Mouse (Mus musculus): Measurements from ENCODE around the gene Acox1. TPM values are rescaled to one million over a fixed set of nuclear protein-coding genes. Genes with fewer than 3 reads are reported as not detected.

Gene Acox1
- polyA plus RNA-seq, 1 experiment from 2014 or later, result 35.9 TPM

- H3K4me2 ChIP-seq, result peak overlapping the region; percentile 74
- H3K9me3 ChIP-seq (replicated peaks), result no peaks in the 10 kb centered on the region
- H3K4me1 ChIP-seq, result peaks cover 40% of the 10 kb centered on the region
- 9% methylated on average over 23 of the region's 23 CpGs for WGBS
- peak overlapping the region; percentile 41 for H3K4me3 ChIP-seq (replicated peaks)
- H3K36me3 ChIP-seq, result peaks cover 15% of the 10 kb centered on the region
- peak overlapping the region; percentile 25 for H3K9ac ChIP-seq
- H3K27me3 ChIP-seq, result peaks cover 47% of the 10 kb centered on the region
- no peak for ATAC-seq (replicated peaks; ENCODE audit: low FRiP score)
- no peak overlapping the region for H3K27ac ChIP-seq
Measured at GRCm38 (mm10) chr11:116222740-116223059, 23.9 kb upstream of the Acox1 start.

GRCm38 (mm10) chr11:116221931-116222739 lies 23.3 kb upstream of the Acox1 start:
- WGBS, result 9% methylated on average over 53 of the region's 53 CpGs
- no peak overlapping the region for H3K27ac ChIP-seq
- peak overlapping the region; percentile 41 for H3K4me3 ChIP-seq (replicated peaks)
- peak overlapping the region; percentile 74 for H3K4me2 ChIP-seq
- H3K9ac ChIP-seq, result peak overlapping the region; percentile 25
- H3K9me3 ChIP-seq (replicated peaks), result no peaks in the 10 kb centered on the region
- ATAC-seq (replicated peaks; ENCODE audit: low FRiP score), result no peak
- peaks cover 40% of the 10 kb centered on the region for H3K4me1 ChIP-seq
- H3K27me3 ChIP-seq, result peaks cover 47% of the 10 kb centered on the region
- peaks cover 15% of the 10 kb centered on the region for H3K36me3 ChIP-seq

GRCm38 (mm10) chr11:116219885-116220284 lies 21.0 kb upstream of the Acox1 start:
- Histone ChIP-seq H3K27ac (peak overlapping the region; percentile 80; the same call in 1 of the 2 replicates), H3K4me3 (replicated peaks) (no peak overlapping the region), H3K4me2 (no peak overlapping the region), H3K4me1 (peaks cover 40% of the 10 kb centered on the region), H3K27me3 (peaks cover 44% of the 10 kb centered on the region), H3K36me3 (peaks cover 9% of the 10 kb centered on the region), H3K9me3 (replicated peaks) (no peaks in the 10 kb centered on the region), H3K9ac (no peak overlapping the region)
- WGBS, result 14% methylated on average over 4 of the region's 4 CpGs
- no peak for ATAC-seq (replicated peaks; ENCODE audit: low FRiP score)

GRCm38 (mm10) chr11:116218737-116219400 lies 20.0 kb upstream of the Acox1 start:
- peaks cover 36% of the 10 kb centered on the region for H3K27me3 ChIP-seq
- no peaks in the 10 kb centered on the region for H3K9me3 ChIP-seq (replicated peaks)
- H3K4me1 ChIP-seq, result peaks cover 40% of the 10 kb centered on the region
- ATAC-seq (replicated peaks; ENCODE audit: low FRiP score), result peak; percentile 60; the same call in 1 of the 2 replicates
- H3K4me3 ChIP-seq (replicated peaks), result no peak overlapping the region
- peaks cover 5% of the 10 kb centered on the region; the same call in 1 of the 2 replicates for H3K36me3 ChIP-seq
- H3K9ac ChIP-seq, result no peak overlapping the region
- peak overlapping the region; percentile 80 for H3K27ac ChIP-seq
- H3K4me2 ChIP-seq, result no peak overlapping the region
- 46% methylated on average over 7 of the region's 7 CpGs for WGBS

GRCm38 (mm10) chr11:116218263-116218662 lies 19.4 kb upstream of the Acox1 start:
- Histone ChIP-seq H3K9ac (no peak overlapping the region), H3K4me2 (no peak overlapping the region), H3K27me3 (peaks cover 30% of the 10 kb centered on the region), H3K4me1 (peaks cover 40% of the 10 kb centered on the region), H3K9me3 (replicated peaks) (no peaks in the 10 kb centered on the region), H3K4me3 (replicated peaks) (no peak overlapping the region), H3K27ac (peak overlapping the region; percentile 80), H3K36me3 (peaks cover 5% of the 10 kb centered on the region; the same call in 1 of the 2 replicates)
- WGBS, result 59% methylated on average over 2 of the region's 2 CpGs
- no peak for ATAC-seq (replicated peaks; ENCODE audit: low FRiP score)

- Histone ChIP-seq H3K36me3 (peaks cover 10% of the 10 kb centered on the region; the same call in 1 of the 2 replicates), H3K4me1 (peaks cover 26% of the 10 kb centered on the region), H3K4me3 (replicated peaks) (no peak overlapping the region), H3K9ac (no peak overlapping the region), H3K9me3 (replicated peaks) (no peaks in the 10 kb centered on the region), H3K4me2 (no peak overlapping the region), H3K27ac (no peak overlapping the region), H3K27me3 (peaks cover 13% of the 10 kb centered on the region)
- ATAC-seq (replicated peaks; ENCODE audit: low FRiP score), result no peak
- WGBS, result 77% methylated on average over 11 of the region's 11 CpGs
Measured at GRCm38 (mm10) chr11:116216549-116216948, 17.7 kb upstream of the Acox1 start.

GRCm38 (mm10) chr11:116215991-116216390 lies 17.1 kb upstream of the Acox1 start:
- Histone ChIP-seq H3K4me2 (no peak overlapping the region), H3K36me3 (peaks cover 9% of the 10 kb centered on the region; the same call in 1 of the 2 replicates), H3K4me3 (replicated peaks) (no peak overlapping the region), H3K9me3 (replicated peaks) (no peaks in the 10 kb centered on the region), H3K9ac (no peak overlapping the region), H3K4me1 (peaks cover 26% of the 10 kb centered on the region), H3K27me3 (peaks cover 7% of the 10 kb centered on the region), H3K27ac (no peak overlapping the region)
- ATAC-seq (replicated peaks; ENCODE audit: low FRiP score), result no peak
- WGBS, result 79% methylated on average over 6 of the region's 6 CpGs

- no peaks in the 10 kb centered on the region for H3K27me3 ChIP-seq
Measured at GRCm38 (mm10) chr11:116215181-116215580, 16.3 kb upstream of the Acox1 start.

GRCm38 (mm10) chr11:116213877-116214510 lies 15.1 kb upstream of the Acox1 start:
- Histone ChIP-seq H3K9ac (no peak overlapping the region), H3K27me3 (no peaks in the 10 kb centered on the region), H3K4me3 (replicated peaks) (no peak overlapping the region), H3K9me3 (replicated peaks) (no peaks in the 10 kb centered on the region), H3K4me1 (peaks cover 12% of the 10 kb centered on the region), H3K4me2 (no peak overlapping the region), H3K27ac (no peak overlapping the region), H3K36me3 (peaks cover 4% of the 10 kb centered on the region; the same call in 1 of the 2 replicates)
- WGBS, result 73% methylated on average over 13 of the region's 13 CpGs
- no peak for ATAC-seq (replicated peaks; ENCODE audit: low FRiP score)

More at GRCm38 (mm10) chr11:116215181-116215580, 16.3 kb upstream of the Acox1 start:
- no peaks in the 10 kb centered on the region for H3K9me3 ChIP-seq (replicated peaks)
- peaks cover 4% of the 10 kb centered on the region; the same call in 1 of the 2 replicates for H3K36me3 ChIP-seq
- no peak overlapping the region for H3K4me3 ChIP-seq (replicated peaks)
- WGBS, result 78% methylated on average over 7 of the region's 7 CpGs
- no peak overlapping the region for H3K9ac ChIP-seq
- peaks cover 24% of the 10 kb centered on the region for H3K4me1 ChIP-seq
- no peak overlapping the region for H3K27ac ChIP-seq
- H3K4me2 ChIP-seq, result no peak overlapping the region
- no peak for ATAC-seq (replicated peaks; ENCODE audit: low FRiP score)

GRCm38 (mm10) chr11:116212847-116213246 lies 14.0 kb upstream of the Acox1 start:
- no peak overlapping the region for H3K9ac ChIP-seq
- peaks cover 4% of the 10 kb centered on the region; the same call in 1 of the 2 replicates for H3K36me3 ChIP-seq
- H3K4me2 ChIP-seq, result no peak overlapping the region
- no peaks in the 10 kb centered on the region for H3K27me3 ChIP-seq
- H3K27ac ChIP-seq, result no peak overlapping the region
- no peak for ATAC-seq (replicated peaks; ENCODE audit: low FRiP score)
- 0 out of 2 replicates have a peak, but pooled peaks cover under 1% of the 10 kb centered on the region for H3K4me1 ChIP-seq
- no peaks in the 10 kb centered on the region for H3K9me3 ChIP-seq (replicated peaks)
- H3K4me3 ChIP-seq (replicated peaks), result no peak overlapping the region
- WGBS, result 89% methylated on average over 6 of the region's 6 CpGs

GRCm38 (mm10) chr11:116210696-116211095 lies 11.9 kb upstream of the Acox1 start:
- Histone ChIP-seq H3K4me3 (replicated peaks) (no peak overlapping the region), H3K4me1 (no peaks in the 10 kb centered on the region), H3K9me3 (replicated peaks) (no peaks in the 10 kb centered on the region), H3K36me3 (peaks cover 24% of the 10 kb centered on the region), H3K27ac (no peak overlapping the region), H3K4me2 (no peak overlapping the region), H3K9ac (no peak overlapping the region), H3K27me3 (no peaks in the 10 kb centered on the region)
- 58% methylated on average over 5 of the region's 5 CpGs for WGBS
- no peak for ATAC-seq (replicated peaks; ENCODE audit: low FRiP score)

- no peak overlapping the region for H3K4me2 ChIP-seq
- no peak overlapping the region for H3K9ac ChIP-seq
- no peak for ATAC-seq (replicated peaks; ENCODE audit: low FRiP score)
- H3K36me3 ChIP-seq, result peaks cover 34% of the 10 kb centered on the region
- WGBS, result 48% methylated on average over 8 of the region's 8 CpGs
- H3K27ac ChIP-seq, result 0 out of 2 replicates have a peak overlapping the region, but pooled peaks have one; percentile 27
- no peaks in the 10 kb centered on the region for H3K9me3 ChIP-seq (replicated peaks)
- no peaks in the 10 kb centered on the region for H3K27me3 ChIP-seq
- H3K4me3 ChIP-seq (replicated peaks), result no peak overlapping the region
- H3K4me1 ChIP-seq, result no peaks in the 10 kb centered on the region
Measured at GRCm38 (mm10) chr11:116209257-116209656, 10.4 kb upstream of the Acox1 start.
